Mouse (Mus musculus): ENCODE data around the gene Scg3.
A peak's percentile ranks its signal among the peaks of the same experiment; 100 is the strongest.
"Not testable (repeated sequence)": the region's sequence is repeated elsewhere in the genome, so short reads cannot be mapped to it uniquely, and the experiment has no call there.

The Scg3 gene

GRCm38 (mm10) chr9:75624983-75625555 lies 58.8 kb downstream of the Scg3 start:
- peak; percentile 57 for DNase-seq

DNA sequence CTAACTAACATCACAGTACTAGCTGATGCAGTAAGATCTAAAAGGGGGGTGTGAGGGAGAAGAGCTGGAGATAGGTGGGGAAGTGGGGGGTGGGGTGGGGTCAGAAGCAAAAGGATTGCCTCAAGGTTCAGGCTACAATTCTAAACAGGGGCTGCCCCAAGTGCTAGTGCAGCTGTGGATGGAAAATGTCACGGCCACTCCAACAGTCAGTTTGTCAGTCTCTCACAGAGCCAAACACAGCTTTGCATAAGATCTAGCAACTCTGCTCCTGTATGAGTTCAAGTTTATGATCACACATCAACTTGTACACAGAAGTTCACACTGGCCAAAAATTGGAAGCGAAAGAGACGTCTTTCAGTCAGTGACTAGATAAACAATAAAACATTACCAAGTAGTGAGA lies 62.4 kb downstream of the Scg3 start:
- no peak for DNase-seq

- not testable (repeated sequence) for DNase-seq
Observed at GRCm38 (mm10) chr9:75619761-75620160, 64.1 kb downstream of the Scg3 start.

- DNase-seq = no peak
Observed at GRCm38 (mm10) chr9:75618836-75619400, 64.9 kb downstream of the Scg3 start.

GRCm38 (mm10) chr9:75616560-75616959 lies 67.3 kb downstream of the Scg3 start:
- no peak for DNase-seq

GRCm38 (mm10) chr9:75610571-75611493 lies 73.0 kb downstream of the Scg3 start, which contains the start of gene Tmod2:
Tmod2 (minus strand) TSS chr9:75611325.
- peak; percentile 92 for DNase-seq

DNA sequence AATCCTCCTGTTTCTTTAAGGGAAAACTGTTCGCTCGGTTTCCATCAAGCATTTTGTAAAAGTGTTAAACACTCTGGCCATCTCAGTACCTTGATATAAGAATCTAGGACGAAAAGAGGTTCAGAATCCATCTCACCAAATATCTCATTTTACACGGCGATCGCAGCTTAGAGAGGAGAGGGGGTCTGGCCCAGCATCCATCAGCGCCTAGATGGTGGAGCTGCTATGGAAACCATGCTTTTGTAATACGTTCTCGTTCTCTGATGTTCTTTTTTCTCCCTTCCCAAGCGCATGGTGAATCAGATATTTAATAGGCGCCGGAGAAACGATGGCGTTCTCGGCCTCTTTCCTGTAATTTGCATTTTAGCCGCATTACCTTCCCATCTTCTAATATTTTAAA lies 73.9 kb downstream of the Scg3 start:
- DNase-seq = no peak

GRCm38 (mm10) chr9:75609505-75609904 lies 74.4 kb downstream of the Scg3 start:
- no peak for DNase-seq

DNA sequence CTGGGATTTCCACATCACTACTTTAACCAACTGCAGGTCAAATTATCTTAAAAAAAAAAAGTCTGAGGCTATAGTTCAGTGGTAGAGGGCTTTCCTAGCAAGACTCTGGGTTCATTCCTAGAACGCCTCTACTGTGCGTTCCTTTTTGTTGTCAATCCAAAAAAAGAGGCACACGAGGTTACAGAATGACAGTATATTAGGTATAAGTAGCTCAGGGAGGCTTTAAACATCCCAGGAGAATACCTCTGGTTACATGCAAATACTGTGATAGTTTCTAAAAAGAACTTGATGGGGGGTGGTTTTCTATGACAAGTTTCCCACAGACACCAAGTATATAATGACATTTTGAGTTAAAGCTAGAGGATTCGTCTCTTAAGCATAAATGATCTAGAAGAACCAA lies 76.4 kb downstream of the Scg3 start:
- DNase-seq = no peak

DNA sequence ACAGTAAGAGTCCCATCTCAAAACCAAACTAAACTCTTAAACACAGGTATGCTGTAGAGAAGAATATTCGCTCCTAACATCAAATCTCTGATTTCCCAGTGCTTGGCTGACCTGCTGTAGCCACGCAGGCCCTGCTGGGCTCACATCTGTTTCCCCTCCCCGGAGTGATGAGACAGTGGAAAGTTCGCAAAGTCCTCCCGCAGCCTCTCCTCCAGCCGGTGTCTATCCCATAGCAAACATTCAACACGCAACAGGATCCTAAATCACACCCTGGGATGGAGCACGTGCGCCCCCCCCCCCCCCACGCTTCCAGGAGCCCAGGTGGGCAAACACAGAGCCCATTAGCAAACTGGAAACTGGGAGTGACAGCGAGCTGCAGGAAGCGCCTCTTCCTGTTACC lies 82.3 kb downstream of the Scg3 start:
- no peak for DNase-seq

GRCm38 (mm10) chr9:75600166-75600934 lies 83.5 kb downstream of the Scg3 start:
- peak; percentile 64 for DNase-seq

- peak; percentile 72 for DNase-seq
Observed at GRCm38 (mm10) chr9:75599191-75599841, 84.5 kb downstream of the Scg3 start.

- DNase-seq = no peak
Observed at GRCm38 (mm10) chr9:75597596-75597995, 86.3 kb downstream of the Scg3 start.

DNA sequence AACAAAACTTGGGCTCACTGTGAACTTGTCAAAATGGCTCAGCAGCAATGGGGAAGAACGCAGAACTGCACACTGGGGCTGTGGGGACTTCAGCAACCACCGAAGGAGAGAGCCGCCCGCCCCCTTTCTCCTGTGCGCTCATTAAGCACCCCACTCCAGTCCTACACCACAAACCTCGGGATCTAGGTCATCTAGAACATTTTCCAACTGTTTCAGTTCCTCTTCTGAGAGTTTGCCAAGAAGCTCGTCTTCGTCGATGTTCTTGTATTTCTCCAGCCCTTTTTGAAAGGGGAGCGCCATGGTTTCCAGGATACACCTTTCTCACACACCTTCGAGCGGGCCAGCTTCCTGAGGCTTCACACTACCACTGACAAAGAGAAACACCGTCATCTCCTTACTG lies 86.8 kb downstream of the Scg3 start:
- DNase-seq = peak; percentile 47

DNA sequence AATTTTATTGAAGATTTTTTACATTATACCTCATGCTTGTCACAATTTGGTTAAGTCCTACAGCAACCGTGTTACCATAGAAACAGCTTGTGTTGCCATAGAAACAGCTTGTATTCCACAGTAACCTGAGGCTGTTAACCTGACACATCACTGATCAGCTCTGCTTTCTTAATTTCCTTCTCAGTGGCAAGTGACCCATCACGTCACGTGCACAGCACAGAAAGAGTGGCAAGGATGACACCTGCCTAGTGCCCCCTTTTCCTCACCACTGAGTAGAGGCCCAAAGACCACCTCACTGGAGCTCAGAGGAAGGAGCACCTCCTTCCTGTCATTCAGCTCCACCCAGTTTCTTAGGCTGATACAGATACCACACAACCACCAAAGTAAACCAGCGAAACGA lies 90.4 kb downstream of the Scg3 start:
- DNase-seq = no peak
